Mouse (Mus musculus): Measurements from ENCODE around the gene Galnt13. TPM values are rescaled to one million over a fixed set of nuclear protein-coding genes. Genes with fewer than 3 reads are reported as not detected.
"Not testable (repeated sequence)": the region's sequence is repeated elsewhere in the genome, so short reads cannot be mapped to it uniquely, and the experiment has no call there.

The Galnt13 gene
- total and polyA plus RNA-seq, 3 experiments, result 0.05 TPM; not detected in 2

GRCm38 (mm10) chr2:54567632-54568031 lies 131.5 kb downstream of the Galnt13 start:
- TF ChIP-seq GATA2 (IDR thresholded peaks at IDR 0.05; ENCODE audit: borderline replicate concordance, low read depth, low read length), result no peak
- TF ChIP-seq POLR2AphosphoS5 (IDR thresholded peaks at IDR 0.05; ENCODE audit: insufficient replicate concordance, low read depth, low read length), result no peak
- TF ChIP-seq TAL1 (conservative IDR thresholded peaks at IDR 0.05; ENCODE audit: low read depth, low read length), result no peak
- TF ChIP-seq CTCF (IDR thresholded peaks at IDR 0.05; ENCODE audit: low read depth, low read length), result no peak
- no peak for TF ChIP-seq GATA1 (IDR thresholded peaks at IDR 0.05; ENCODE audit: borderline replicate concordance, low read length)
- Histone ChIP-seq H3K4me1 (ENCODE audit: insufficient read depth, low read depth, low read length) (no peaks in the 10 kb centered on the region), H3K4me3 (ENCODE audit: low read depth, low read length) (no peak overlapping the region), H3K9me3 (replicated peaks) (peaks cover 9% of the 10 kb centered on the region), H3K36me3 (replicated peaks) (no peaks in the 10 kb centered on the region), H3K27me3 (ENCODE audit: insufficient read depth, low read length) (no peaks in the 10 kb centered on the region)
- no peak for DNase-seq (ENCODE audit: low spot score)
- no peak for ATAC-seq (ENCODE audit: extremely low read depth, insufficient number of reproducible peaks, low FRiP score, poor library complexity, severe bottlenecking)

DNA sequence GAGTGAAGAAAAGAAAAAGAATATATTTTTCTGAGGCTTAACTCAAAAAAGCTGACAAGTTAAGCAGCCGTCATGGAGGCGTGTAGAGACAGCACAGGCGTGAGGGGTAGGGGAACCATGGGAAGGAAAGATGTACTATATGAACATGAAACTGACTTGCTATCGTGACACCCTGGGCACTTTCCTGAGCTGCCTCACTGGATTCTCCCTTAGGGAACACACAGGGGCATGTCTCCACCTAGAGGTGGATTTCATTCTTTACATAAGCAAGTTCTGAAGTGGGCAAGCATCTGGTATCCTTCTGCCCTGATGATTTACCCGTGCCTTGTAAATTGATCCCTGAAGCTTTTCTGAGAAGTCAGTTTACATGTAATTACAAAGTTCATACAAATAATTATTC lies 277.7 kb downstream of the Galnt13 start:
- H3K4me1 ChIP-seq (ENCODE audit: insufficient read depth, low read depth, low read length); H3K27me3 ChIP-seq (ENCODE audit: insufficient read depth, low read length); ATAC-seq (ENCODE audit: extremely low read depth, insufficient number of reproducible peaks, low FRiP score, poor library complexity, severe bottlenecking); H3K36me3 ChIP-seq (replicated peaks); H3K4me3 ChIP-seq (ENCODE audit: low read depth, low read length); DNase-seq (ENCODE audit: low spot score); H3K9me3 ChIP-seq (replicated peaks): not testable (repeated sequence)

DNA sequence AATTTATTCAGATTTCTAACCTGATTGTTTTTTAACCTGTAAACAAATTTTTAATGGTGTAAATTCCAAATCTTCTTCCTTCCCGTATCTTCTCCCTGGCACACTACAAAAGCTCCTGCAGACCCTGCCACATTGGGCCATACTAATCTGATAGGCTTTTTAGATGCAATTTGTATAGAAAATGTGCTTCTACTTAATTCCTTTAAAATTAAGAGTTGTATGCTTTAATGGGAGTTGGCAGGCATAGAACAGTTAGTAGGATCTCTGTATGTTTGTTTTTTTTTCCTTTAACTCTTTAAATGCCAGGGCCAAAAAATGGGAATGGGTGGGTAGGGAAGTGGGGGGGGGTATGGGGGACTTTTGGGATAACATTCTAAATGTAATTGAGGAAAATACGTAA lies 315.1 kb downstream of the Galnt13 start:
- H3K4me3 ChIP-seq (ENCODE audit: low read depth, low read length), result no peak overlapping the region
- DNase-seq (ENCODE audit: low spot score) (no peak), ATAC-seq (ENCODE audit: extremely low read depth, insufficient number of reproducible peaks, low FRiP score, poor library complexity, severe bottlenecking) (no peak)
- H3K4me1 ChIP-seq (ENCODE audit: insufficient read depth, low read depth, low read length), result no peaks in the 10 kb centered on the region
- no peaks in the 10 kb centered on the region for H3K9me3 ChIP-seq (replicated peaks)
- TF ChIP-seq GATA2 (IDR thresholded peaks at IDR 0.05; ENCODE audit: borderline replicate concordance, low read depth, low read length) (no peak), GATA1 (IDR thresholded peaks at IDR 0.05; ENCODE audit: borderline replicate concordance, low read length) (no peak), CTCF (IDR thresholded peaks at IDR 0.05; ENCODE audit: low read depth, low read length) (no peak), TAL1 (conservative IDR thresholded peaks at IDR 0.05; ENCODE audit: low read depth, low read length) (no peak)
- H3K27me3 ChIP-seq (ENCODE audit: insufficient read depth, low read length), result no peaks in the 10 kb centered on the region
- no peaks in the 10 kb centered on the region for H3K36me3 ChIP-seq (replicated peaks)

DNA sequence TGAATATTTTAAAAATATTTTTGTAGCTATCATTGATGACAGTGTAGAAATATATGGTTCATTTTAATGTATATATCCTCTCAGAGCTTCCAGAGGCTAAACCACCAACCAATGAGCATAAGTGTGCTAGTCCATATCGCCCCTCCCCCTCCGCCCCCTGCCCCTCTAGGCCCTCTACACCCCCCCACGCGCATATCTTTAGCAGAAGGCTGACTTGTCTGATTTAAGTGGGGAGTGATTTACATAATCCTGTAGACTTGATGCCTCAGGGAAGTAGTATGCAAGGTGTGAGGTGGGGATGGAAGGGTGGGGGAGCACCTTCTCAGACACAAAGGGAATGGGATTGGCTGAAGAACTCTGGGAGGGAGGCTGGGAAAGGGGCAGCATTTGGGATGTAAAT lies 323.7 kb downstream of the Galnt13 start:
- TF ChIP-seq POLR2AphosphoS5 (IDR thresholded peaks at IDR 0.05; ENCODE audit: insufficient replicate concordance, low read depth, low read length) (no peak), GATA2 (IDR thresholded peaks at IDR 0.05; ENCODE audit: borderline replicate concordance, low read depth, low read length) (no peak), TAL1 (conservative IDR thresholded peaks at IDR 0.05; ENCODE audit: low read depth, low read length) (no peak), GATA1 (IDR thresholded peaks at IDR 0.05; ENCODE audit: borderline replicate concordance, low read length) (no peak), CTCF (IDR thresholded peaks at IDR 0.05; ENCODE audit: low read depth, low read length) (no peak)
- ATAC-seq (ENCODE audit: extremely low read depth, insufficient number of reproducible peaks, low FRiP score, poor library complexity, severe bottlenecking) (no peak), DNase-seq (ENCODE audit: low spot score) (no peak)
- Histone ChIP-seq H3K27me3 (ENCODE audit: insufficient read depth, low read length) (no peaks in the 10 kb centered on the region), H3K9me3 (replicated peaks) (no peaks in the 10 kb centered on the region), H3K4me3 (ENCODE audit: low read depth, low read length) (no peak overlapping the region), H3K36me3 (replicated peaks) (no peaks in the 10 kb centered on the region), H3K4me1 (ENCODE audit: insufficient read depth, low read depth, low read length) (no peaks in the 10 kb centered on the region)

GRCm38 (mm10) chr2:54778790-54779273 lies 342.7 kb downstream of the Galnt13 start:
- TF ChIP-seq POLR2AphosphoS5 (IDR thresholded peaks at IDR 0.05; ENCODE audit: insufficient replicate concordance, low read depth, low read length) (no peak), CTCF (IDR thresholded peaks at IDR 0.05; ENCODE audit: low read depth, low read length) (no peak), GATA1 (IDR thresholded peaks at IDR 0.05; ENCODE audit: borderline replicate concordance, low read length) (no peak), TAL1 (conservative IDR thresholded peaks at IDR 0.05; ENCODE audit: low read depth, low read length) (no peak), GATA2 (IDR thresholded peaks at IDR 0.05; ENCODE audit: borderline replicate concordance, low read depth, low read length) (no peak)
- ATAC-seq (ENCODE audit: extremely low read depth, insufficient number of reproducible peaks, low FRiP score, poor library complexity, severe bottlenecking) (no peak), DNase-seq (ENCODE audit: low spot score) (no peak)
- no peaks in the 10 kb centered on the region for H3K27me3 ChIP-seq (ENCODE audit: insufficient read depth, low read length)
- H3K9me3 ChIP-seq (replicated peaks), result peaks cover 4% of the 10 kb centered on the region
- H3K4me3 ChIP-seq (ENCODE audit: low read depth, low read length), result no peak overlapping the region
- H3K36me3 ChIP-seq (replicated peaks), result no peaks in the 10 kb centered on the region
- no peaks in the 10 kb centered on the region for H3K4me1 ChIP-seq (ENCODE audit: insufficient read depth, low read depth, low read length)

DNA sequence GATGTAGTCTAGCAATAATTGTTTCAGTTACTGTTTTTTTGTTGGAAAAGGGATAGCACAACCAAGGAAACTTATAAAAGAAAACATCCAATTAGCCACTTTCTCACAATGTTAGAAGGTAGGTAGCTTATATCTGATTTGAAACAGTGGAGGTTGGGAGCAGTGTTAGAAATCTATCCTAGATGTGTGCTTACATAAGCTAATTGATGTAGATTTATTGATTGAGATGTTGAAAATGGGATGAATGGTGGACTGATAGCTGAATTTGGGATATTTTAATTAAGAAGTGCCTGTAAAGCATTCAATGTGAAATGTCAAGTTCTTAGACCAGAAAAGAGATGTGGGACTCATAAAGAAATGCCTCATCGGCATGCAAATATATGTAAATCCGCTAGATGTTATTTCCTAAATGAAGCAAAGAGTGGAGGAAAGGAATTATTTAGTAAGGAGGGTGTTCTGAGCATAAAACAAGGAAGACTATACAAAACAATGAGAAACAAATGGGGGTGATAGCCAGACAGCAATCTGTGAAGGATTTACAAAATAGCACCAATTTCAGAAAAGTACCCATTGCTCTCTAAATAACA lies 377.6 kb downstream of the Galnt13 start:
- no peak for DNase-seq (ENCODE audit: low spot score)
- H3K4me1 ChIP-seq (ENCODE audit: insufficient read depth, low read depth, low read length), result no peaks in the 10 kb centered on the region
- no peaks in the 10 kb centered on the region for H3K36me3 ChIP-seq (replicated peaks)
- no peak for ATAC-seq (ENCODE audit: extremely low read depth, insufficient number of reproducible peaks, low FRiP score, poor library complexity, severe bottlenecking)
- no peaks in the 10 kb centered on the region for H3K9me3 ChIP-seq (replicated peaks)
- H3K27me3 ChIP-seq (ENCODE audit: insufficient read depth, low read length), result no peaks in the 10 kb centered on the region
- TF ChIP-seq CTCF (IDR thresholded peaks at IDR 0.05; ENCODE audit: low read depth, low read length) (no peak), POLR2AphosphoS5 (IDR thresholded peaks at IDR 0.05; ENCODE audit: insufficient replicate concordance, low read depth, low read length) (no peak), GATA2 (IDR thresholded peaks at IDR 0.05; ENCODE audit: borderline replicate concordance, low read depth, low read length) (no peak), TAL1 (conservative IDR thresholded peaks at IDR 0.05; ENCODE audit: low read depth, low read length) (no peak), GATA1 (IDR thresholded peaks at IDR 0.05; ENCODE audit: borderline replicate concordance, low read length) (no peak)
- no peak overlapping the region for H3K4me3 ChIP-seq (ENCODE audit: low read depth, low read length)

- Histone ChIP-seq H3K4me1 (ENCODE audit: insufficient read depth, low read depth, low read length) (no peaks in the 10 kb centered on the region), H3K9me3 (replicated peaks) (no peaks in the 10 kb centered on the region), H3K36me3 (replicated peaks) (no peaks in the 10 kb centered on the region), H3K4me3 (ENCODE audit: low read depth, low read length) (no peak overlapping the region), H3K27me3 (ENCODE audit: insufficient read depth, low read length) (no peaks in the 10 kb centered on the region)
- TF ChIP-seq POLR2AphosphoS5 (IDR thresholded peaks at IDR 0.05; ENCODE audit: insufficient replicate concordance, low read depth, low read length), result no peak
- TF ChIP-seq CTCF (IDR thresholded peaks at IDR 0.05; ENCODE audit: low read depth, low read length), result no peak
- TF ChIP-seq GATA2 (IDR thresholded peaks at IDR 0.05; ENCODE audit: borderline replicate concordance, low read depth, low read length), result no peak
- no peak for TF ChIP-seq TAL1 (conservative IDR thresholded peaks at IDR 0.05; ENCODE audit: low read depth, low read length)
- no peak for TF ChIP-seq GATA1 (IDR thresholded peaks at IDR 0.05; ENCODE audit: borderline replicate concordance, low read length)
- no peak for ATAC-seq (ENCODE audit: extremely low read depth, insufficient number of reproducible peaks, low FRiP score, poor library complexity, severe bottlenecking)
- DNase-seq (ENCODE audit: low spot score), result no peak
These were observed 405.1 kb downstream of the Galnt13 start for GRCm38 (mm10) chr2:54841245-54841644.

All from G1E (cell line).